Mouse (Mus musculus) fat pad, adult 2 months (tissue): ENCODE results near the gene Hist1h2aa.
A peak's percentile ranks its signal among the peaks of the same experiment; 100 is the strongest.

ENCODE experiments used
- DNase-seq: peaks from one replicate; pipeline ENCODE4 v3.0.0-alpha.2; 2011; ENCODE audit warnings: low read depth, low spot score; ENCODE audit errors: extremely low read depth

Gene Hist1h2aa

DNA sequence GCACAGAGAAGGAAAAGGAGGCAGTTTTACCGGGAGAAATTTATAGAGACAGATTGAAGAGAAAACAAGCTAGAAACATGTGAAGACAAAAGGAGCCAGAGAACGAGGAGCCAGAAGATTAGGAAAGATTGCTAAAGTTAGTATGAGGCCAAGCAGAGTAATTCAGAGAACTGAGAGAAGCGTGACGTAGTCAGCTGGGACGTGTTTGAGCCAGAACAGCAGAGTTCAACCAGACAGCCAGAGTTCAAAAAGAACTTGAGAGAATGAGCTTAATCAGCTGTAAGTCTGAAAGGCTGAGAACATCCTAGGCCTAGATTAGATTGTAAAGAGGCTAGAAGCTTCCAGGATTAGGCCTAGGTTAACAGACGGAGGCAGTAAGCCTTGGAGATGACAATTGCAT is 6.0 kb downstream of the Hist1h2aa start:
- DNase-seq: peak; percentile 4

DNA sequence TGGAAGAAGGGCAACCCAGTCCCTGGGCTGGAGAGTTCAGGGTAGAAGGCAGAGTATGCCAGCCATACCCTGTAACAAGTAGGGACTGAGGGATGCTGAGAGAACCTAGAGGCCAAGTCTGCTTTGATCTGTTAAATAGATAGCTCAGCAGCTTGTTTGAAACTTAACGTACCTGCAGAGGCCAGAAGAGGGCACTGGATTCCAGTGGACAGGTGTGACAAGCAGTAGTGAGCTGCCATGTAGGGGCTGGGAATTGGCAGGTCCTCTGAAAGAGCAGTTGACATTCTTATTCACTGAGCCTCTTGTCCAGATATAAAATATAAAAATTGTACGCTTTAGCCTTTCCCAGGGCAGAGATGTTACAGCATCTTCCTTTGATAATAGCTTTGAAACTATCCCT is 8.6 kb downstream of the Hist1h2aa start:
- DNase-seq: no peak

- no peak for DNase-seq
Observed at GRCm38 (mm10) chr13:23946254-23946653, 12.0 kb downstream of the Hist1h2aa start.

GRCm38 (mm10) chr13:23949484-23950246 is 15.4 kb downstream of the Hist1h2aa start:
- no peak for DNase-seq

GRCm38 (mm10) chr13:23950928-23951327 is 16.7 kb downstream of the Hist1h2aa start:
- no peak for DNase-seq

DNA sequence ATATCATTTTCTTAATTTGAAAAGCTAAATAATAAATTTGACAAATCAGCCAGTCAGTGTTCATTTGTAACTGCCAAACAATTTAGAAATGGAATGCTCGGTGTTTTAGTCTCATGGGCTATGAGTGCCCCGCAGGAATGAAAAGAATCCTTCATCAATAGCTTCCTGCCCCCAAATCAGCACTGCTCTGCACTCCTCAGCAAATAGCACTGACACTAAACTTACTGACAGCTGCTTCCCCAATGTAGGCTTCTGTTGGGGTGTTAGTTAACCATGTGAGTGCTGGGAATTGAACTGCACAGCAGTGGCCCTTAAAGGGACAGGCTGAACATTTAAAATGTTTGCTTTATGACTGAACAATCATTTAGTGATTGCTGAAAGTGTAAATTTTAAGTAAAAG is 25.5 kb downstream of the Hist1h2aa start:
- no peak for DNase-seq

DNA sequence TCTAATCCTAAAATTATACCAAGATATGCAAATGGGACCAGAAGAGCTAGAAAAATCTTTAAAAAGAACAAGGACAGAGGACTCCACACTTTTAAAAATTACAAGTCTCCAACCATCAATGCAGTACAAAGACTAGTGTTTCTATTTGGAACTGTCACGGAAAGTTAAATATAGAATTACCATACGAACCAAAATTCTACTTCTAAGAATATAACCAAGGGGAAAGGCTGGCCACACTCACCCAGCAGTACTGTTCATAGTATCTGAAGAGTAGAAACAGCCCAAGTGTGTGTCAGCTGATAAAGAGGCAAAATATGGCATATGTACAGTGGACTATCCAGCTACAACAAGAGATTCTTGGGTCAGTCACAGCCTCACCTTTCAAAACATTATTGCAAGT is 30.6 kb downstream of the Hist1h2aa start:
- no peak for DNase-seq

DNA sequence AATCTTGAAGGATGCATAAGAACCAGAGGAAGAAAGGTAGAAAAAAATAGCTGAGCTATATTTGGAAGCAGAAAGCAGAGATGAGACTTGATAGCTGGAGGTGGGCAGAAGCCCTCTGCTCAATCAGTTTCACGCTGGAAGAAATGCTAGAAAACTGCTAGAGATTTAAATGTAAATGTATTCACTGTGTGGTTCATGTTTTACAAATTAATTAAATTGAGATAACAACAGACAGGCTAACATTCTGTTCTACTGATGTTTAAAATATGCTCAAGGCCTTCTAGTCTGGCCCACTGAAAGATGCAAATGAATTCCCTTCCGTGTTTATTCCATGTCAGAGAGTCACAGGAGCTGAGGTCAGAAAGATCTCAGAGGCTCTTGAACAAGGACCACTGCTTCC is 37.6 kb downstream of the Hist1h2aa start:
- DNase-seq: no peak

DNA sequence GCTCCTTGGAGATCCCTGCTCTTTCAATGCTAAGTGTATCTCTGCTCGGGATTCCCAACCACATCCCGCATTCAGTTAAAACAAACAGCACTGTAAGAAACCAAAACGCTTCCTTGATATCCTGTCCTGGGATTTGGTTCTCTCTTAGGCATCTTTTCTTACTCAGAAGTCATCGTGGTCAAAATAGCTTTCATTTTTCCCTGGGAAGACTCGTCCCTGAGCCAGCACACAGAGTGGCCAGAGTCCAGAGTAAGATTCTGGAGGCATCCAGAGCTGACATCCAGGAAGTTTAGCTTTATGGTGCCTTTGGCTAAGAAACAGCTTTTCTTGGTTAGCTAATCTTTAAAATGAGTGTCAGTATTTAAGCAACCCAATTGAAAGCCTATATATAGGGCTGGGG is 38.0 kb downstream of the Hist1h2aa start:
- DNase-seq: no peak
